Mouse (Mus musculus) lung, adult 2 months (tissue): ENCODE results near the gene Gabrb3.

Experiments
- CTCF ChIP-seq: fragments of 200-500 bp; IDR thresholded peaks from 2 replicates; pipeline ENCODE4 v1.5.1; 2011; ENCODE audit warnings: mild to moderate bottlenecking, low read length, control low read depth; ENCODE audit not compliant: insufficient read depth
- POLR2A ChIP-seq: fragments of 200-500 bp; IDR thresholded peaks from 2 replicates; pipeline ENCODE4 v1.6.1; 2011; ENCODE audit warnings: low read depth, mild to moderate bottlenecking, control low read depth, low read length, borderline replicate concordance; ENCODE audit errors: extremely low read depth

DNA sequence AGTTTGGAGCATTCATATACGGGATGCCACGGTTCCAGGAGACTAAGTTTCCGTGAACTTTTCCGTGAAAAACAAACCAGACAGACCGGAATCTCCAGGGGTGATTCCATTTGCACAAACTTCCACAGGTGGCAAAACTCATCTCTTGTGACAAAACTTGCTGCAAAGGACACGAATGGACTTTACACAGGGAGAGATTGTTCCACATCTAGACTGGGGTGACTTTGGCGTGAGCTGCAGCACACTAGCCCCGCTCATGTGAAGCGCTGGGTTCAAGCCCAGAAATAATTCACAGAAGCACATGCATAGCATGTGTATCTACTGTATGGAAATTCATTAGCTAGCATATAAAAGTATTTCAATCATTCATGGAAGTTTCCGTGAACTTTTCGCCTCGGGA lies 144.9 kb downstream of the Gabrb3 start:
- TF ChIP-seq CTCF (no peak), POLR2A (no peak)
